Mouse (Mus musculus) heart, embryonic 15.5 days (tissue): Measurements from ENCODE around the gene Eif4g1. TPM values are rescaled to one million over a fixed set of nuclear protein-coding genes. Genes with fewer than 3 reads are reported as not detected.

ENCODE experiments used
- ATAC-seq: fragments of 200-750 bp; cut with Nextera tagmentation; replicated peaks from 2 replicates; pipeline ENCODE4 v1.8.0; 2017; ENCODE audit warnings: low read depth, moderate TSS enrichment; ENCODE audit not compliant: insufficient number of reproducible peaks, insufficient read depth, low FRiP score
- H3K27ac ChIP-seq: fragments of 300-500 bp; sonication (generic); 2 replicates; pipeline ENCODE4 v1.5.1; 2015; ENCODE audit warnings: mild to moderate bottlenecking, inconsistent platforms
- H3K27me3 ChIP-seq: fragments of 300-500 bp; sonication (generic); 2 replicates; pipeline ENCODE4 v1.6.1; 2015; ENCODE audit warnings: inconsistent platforms
- H3K36me3 ChIP-seq: fragments of 300-500 bp; sonication (generic); 2 replicates; pipeline ENCODE4 v1.6.1; 2015; ENCODE audit warnings: mild to moderate bottlenecking, inconsistent platforms
- H3K4me1 ChIP-seq: fragments of 300-500 bp; sonication (generic); replicated peaks from 2 replicates; pipeline ENCODE4 v1.6.1; 2015; ENCODE audit warnings: inconsistent platforms
- H3K4me2 ChIP-seq: fragments of 300-500 bp; sonication (generic); 2 replicates; pipeline ENCODE4 v1.6.1; 2015; ENCODE audit warnings: inconsistent platforms, mild to moderate bottlenecking, moderate library complexity
- H3K4me3 ChIP-seq: fragments of 300-500 bp; sonication (generic); 2 replicates; pipeline ENCODE4 v1.5.1; 2015; ENCODE audit warnings: mild to moderate bottlenecking, inconsistent platforms
- H3K9ac ChIP-seq: fragments of 300-500 bp; sonication (generic); 2 replicates; pipeline ENCODE4 v1.6.1; 2015; ENCODE audit warnings: mild to moderate bottlenecking, inconsistent platforms
- H3K9me3 ChIP-seq: fragments of 300-500 bp; sonication (generic); replicated peaks from 2 replicates; pipeline ENCODE4 v1.6.1; 2016; ENCODE audit warnings: inconsistent platforms
- WGBS: fragments of 180-500 bp; shearing (Covaris S2); methylation state at CpG from one replicate; pipeline ENCODE4 v1.1.7; 2015; ENCODE audit warnings: mixed read lengths; 5-methylcytosine and 5-hydroxymethylcytosine counted together
- polyA plus RNA-seq: library from polyadenylated mRNA; unstranded; fragments of >200 nt; fragmentation: Nextera tagmentation; extraction: Ambion mirVana; gene quantifications from 2 replicates; pipeline ENCODE4 v1.2.1, GENCODE M21; 2015

Gene Eif4g1
- polyA plus RNA-seq, 1 experiment from 2014 or later, result 95.3 TPM

GRCm38 (mm10) chr16:20695622-20696323, 27.7 kb downstream of the Eif4g1 start:
- 0 out of 2 replicates have a peak, but pooled peaks cover 7% of the 10 kb centered on the region for H3K27me3 ChIP-seq
- H3K36me3 ChIP-seq, result peaks cover 20% of the 10 kb centered on the region
- peak; percentile 77 for ATAC-seq
- no peaks in the 10 kb centered on the region for H3K9me3 ChIP-seq
- H3K9ac ChIP-seq, result peak overlapping the region; percentile 12; the same call in 1 of the 2 replicates
- peaks cover 41% of the 10 kb centered on the region for H3K4me1 ChIP-seq
- 3% methylated on average over 43 of the region's 46 CpGs for WGBS
- peak overlapping the region; percentile 42 for H3K4me3 ChIP-seq
- H3K27ac ChIP-seq, result peak overlapping the region; percentile 65
- H3K4me2 ChIP-seq, result peak overlapping the region; percentile 64

GRCm38 (mm10) chr16:20699266-20699665, 31.2 kb downstream of the Eif4g1 start:
- Histone ChIP-seq H3K4me1 (peaks cover 37% of the 10 kb centered on the region), H3K4me3 (no peak overlapping the region), H3K9ac (no peak overlapping the region), H3K27me3 (0 out of 2 replicates have a peak, but pooled peaks cover 7% of the 10 kb centered on the region), H3K9me3 (no peaks in the 10 kb centered on the region), H3K4me2 (no peak overlapping the region), H3K36me3 (peaks cover 9% of the 10 kb centered on the region; the same call in 1 of the 2 replicates), H3K27ac (no peak overlapping the region)
- WGBS, result 74% methylated on average over 5 of the region's 5 CpGs
- no peak for ATAC-seq

GRCm38 (mm10) chr16:20700036-20700435, 31.9 kb downstream of the Eif4g1 start:
- Histone ChIP-seq H3K9me3 (no peaks in the 10 kb centered on the region), H3K27me3 (0 out of 2 replicates have a peak, but pooled peaks cover 7% of the 10 kb centered on the region), H3K4me3 (no peak overlapping the region), H3K36me3 (peaks cover 9% of the 10 kb centered on the region; the same call in 1 of the 2 replicates), H3K9ac (no peak overlapping the region), H3K4me2 (no peak overlapping the region), H3K27ac (no peak overlapping the region), H3K4me1 (peaks cover 31% of the 10 kb centered on the region)
- no peak for ATAC-seq
- WGBS, result 50% methylated on average over 5 of the region's 5 CpGs

GRCm38 (mm10) chr16:20701316-20701715, 33.2 kb downstream of the Eif4g1 start:
- peaks cover 9% of the 10 kb centered on the region; the same call in 1 of the 2 replicates for H3K36me3 ChIP-seq
- WGBS, result 67% methylated on average over 7 of the region's 7 CpGs
- H3K9me3 ChIP-seq, result no peaks in the 10 kb centered on the region
- no peak overlapping the region for H3K4me3 ChIP-seq
- H3K4me2 ChIP-seq, result no peak overlapping the region
- 0 out of 2 replicates have a peak, but pooled peaks cover 4% of the 10 kb centered on the region for H3K27me3 ChIP-seq
- no peak for ATAC-seq
- H3K27ac ChIP-seq, result no peak overlapping the region
- no peak overlapping the region for H3K9ac ChIP-seq
- H3K4me1 ChIP-seq, result peaks cover 18% of the 10 kb centered on the region

- Histone ChIP-seq H3K27me3 (no peaks in the 10 kb centered on the region), H3K9me3 (no peaks in the 10 kb centered on the region), H3K4me3 (no peak overlapping the region), H3K4me1 (peaks cover 15% of the 10 kb centered on the region), H3K9ac (peak overlapping the region; percentile 40), H3K4me2 (peak overlapping the region; percentile 13; the same call in 1 of the 2 replicates), H3K36me3 (peaks cover 9% of the 10 kb centered on the region; the same call in 1 of the 2 replicates), H3K27ac (no peak overlapping the region)
- WGBS, result 41% methylated on average over 12 of the region's 12 CpGs
- no peak for ATAC-seq
Observed at GRCm38 (mm10) chr16:20701729-20702521, 33.8 kb downstream of the Eif4g1 start.

- ATAC-seq, result peak; percentile 48; the same call in 1 of the 2 replicates
- peak overlapping the region; percentile 13; the same call in 1 of the 2 replicates for H3K4me2 ChIP-seq
- 6% methylated on average over 8 of the region's 8 CpGs for WGBS
- H3K9ac ChIP-seq, result peak overlapping the region; percentile 40
- peaks cover 9% of the 10 kb centered on the region; the same call in 1 of the 2 replicates for H3K36me3 ChIP-seq
- H3K9me3 ChIP-seq, result no peaks in the 10 kb centered on the region
- no peak overlapping the region for H3K4me3 ChIP-seq
- no peaks in the 10 kb centered on the region for H3K27me3 ChIP-seq
- peaks cover 15% of the 10 kb centered on the region for H3K4me1 ChIP-seq
- no peak overlapping the region for H3K27ac ChIP-seq
Observed at GRCm38 (mm10) chr16:20702522-20702893, 34.4 kb downstream of the Eif4g1 start.

- H3K27ac ChIP-seq, result no peak overlapping the region
- peaks cover 15% of the 10 kb centered on the region for H3K4me1 ChIP-seq
- peaks cover 9% of the 10 kb centered on the region; the same call in 1 of the 2 replicates for H3K36me3 ChIP-seq
- 92% methylated on average over 10 of the region's 10 CpGs for WGBS
- no peaks in the 10 kb centered on the region for H3K27me3 ChIP-seq
- H3K9me3 ChIP-seq, result no peaks in the 10 kb centered on the region
- H3K9ac ChIP-seq, result no peak overlapping the region
- H3K4me2 ChIP-seq, result no peak overlapping the region
- no peak overlapping the region for H3K4me3 ChIP-seq
- no peak for ATAC-seq
Observed at GRCm38 (mm10) chr16:20703071-20703470, 35.0 kb downstream of the Eif4g1 start.

GRCm38 (mm10) chr16:20703699-20704400, 35.7 kb downstream of the Eif4g1 start:
- H3K27me3 ChIP-seq, result no peaks in the 10 kb centered on the region
- H3K9me3 ChIP-seq, result no peaks in the 10 kb centered on the region
- no peak overlapping the region for H3K9ac ChIP-seq
- WGBS, result 83% methylated on average over 6 of the region's 6 CpGs
- H3K4me3 ChIP-seq, result no peak overlapping the region
- ATAC-seq, result no peak
- no peak overlapping the region for H3K27ac ChIP-seq
- no peak overlapping the region for H3K4me2 ChIP-seq
- peaks cover 15% of the 10 kb centered on the region for H3K4me1 ChIP-seq
- H3K36me3 ChIP-seq, result peaks cover 9% of the 10 kb centered on the region; the same call in 1 of the 2 replicates

- 68% methylated on average over 3 of the region's 3 CpGs for WGBS
- no peaks in the 10 kb centered on the region for H3K27me3 ChIP-seq
- H3K27ac ChIP-seq, result no peak overlapping the region
- no peak overlapping the region for H3K4me3 ChIP-seq
- H3K9ac ChIP-seq, result no peak overlapping the region
- no peak for ATAC-seq
- H3K36me3 ChIP-seq, result 0 out of 2 replicates have a peak, but pooled peaks cover under 1% of the 10 kb centered on the region
- H3K9me3 ChIP-seq, result no peaks in the 10 kb centered on the region
- H3K4me1 ChIP-seq, result peaks cover 15% of the 10 kb centered on the region
- no peak overlapping the region for H3K4me2 ChIP-seq
Observed at GRCm38 (mm10) chr16:20705786-20706185, 37.7 kb downstream of the Eif4g1 start.

- WGBS, result 85% methylated on average over 2 of the region's 2 CpGs
Observed at GRCm38 (mm10) chr16:20706407-20707055, 38.4 kb downstream of the Eif4g1 start.

More at GRCm38 (mm10) chr16:20706407-20707055, 38.4 kb downstream of the Eif4g1 start:
- no peak overlapping the region for H3K4me2 ChIP-seq
- no peak overlapping the region for H3K4me3 ChIP-seq
- no peak overlapping the region for H3K9ac ChIP-seq
- H3K27me3 ChIP-seq, result no peaks in the 10 kb centered on the region
- peaks cover 12% of the 10 kb centered on the region for H3K4me1 ChIP-seq
- no peak for ATAC-seq
- H3K9me3 ChIP-seq, result no peaks in the 10 kb centered on the region
- no peaks in the 10 kb centered on the region for H3K36me3 ChIP-seq
- no peak overlapping the region for H3K27ac ChIP-seq
